Mouse (Mus musculus) ES-Bruce4 (cell line): ENCODE measurements at regions not wholly inside any gene's neighbourhood (a gene's known extent, or its start where the extent isn't known, plus 50 kb on each side); places are given as distances from the start of the nearest gene placed in this dataset.

Experiments
- H3K27ac ChIP-seq: 2 replicates; pipeline ENCODE4 v1.5.1; 2012; ENCODE audit warnings: low read length, inconsistent platforms; ENCODE audit not compliant: insufficient read depth
- H3K27me3 ChIP-seq: 2 replicates; pipeline ENCODE4 v1.6.1; 2012; ENCODE audit warnings: mild to moderate bottlenecking, low read length, inconsistent platforms; ENCODE audit not compliant: control insufficient read depth, poor library complexity, insufficient read depth, severe bottlenecking
- H3K36me3 ChIP-seq: 2 replicates; pipeline ENCODE4 v1.6.1; 2012; ENCODE audit warnings: inconsistent platforms, mild to moderate bottlenecking, low read length, moderate library complexity; ENCODE audit not compliant: control insufficient read depth, poor library complexity, insufficient read depth, severe bottlenecking
- H3K4me1 ChIP-seq: one replicate; pipeline ENCODE4 v1.8.1; 2011; ENCODE audit warnings: low read length; ENCODE audit not compliant: control insufficient read depth, insufficient read depth
- H3K4me3 ChIP-seq: 2 replicates; pipeline ENCODE4 v1.5.1; 2011; ENCODE audit warnings: low read depth, mild to moderate bottlenecking, low read length
- H3K9ac ChIP-seq: 2 replicates; pipeline ENCODE4 v1.6.1; 2012; ENCODE audit warnings: low read depth, mild to moderate bottlenecking, inconsistent platforms; ENCODE audit not compliant: poor library complexity, severe bottlenecking
- H3K9me3 ChIP-seq: replicated peaks from 2 replicates; pipeline ENCODE4 v1.6.1; 2012; ENCODE audit warnings: mild to moderate bottlenecking, low read length, inconsistent platforms; ENCODE audit not compliant: control insufficient read depth, poor library complexity, insufficient read depth, severe bottlenecking
- CTCF ChIP-seq: IDR thresholded peaks from one replicate; pipeline ENCODE4 v1.8.1; 2011; ENCODE audit warnings: low read depth, low read length
- EP300 ChIP-seq: IDR thresholded peaks from 2 replicates; pipeline ENCODE4 v1.6.1; 2011; ENCODE audit warnings: low read depth, low read length; ENCODE audit not compliant: insufficient read depth
- POLR2A ChIP-seq: IDR thresholded peaks from one replicate; pipeline ENCODE4 v1.8.1; 2011; ENCODE audit warnings: low read length; ENCODE audit not compliant: insufficient read depth

GRCm38 (mm10) chr13:99750729-99751128 is 150.2 kb downstream of the Cartpt start:
- Histone ChIP-seq H3K4me3 (no peak overlapping the region), H3K36me3 (no peaks in the 10 kb centered on the region), H3K27ac (no peak overlapping the region), H3K27me3 (no peaks in the 10 kb centered on the region), H3K9ac (no peak overlapping the region), H3K9me3 (no peaks in the 10 kb centered on the region), H3K4me1 (no peaks in the 10 kb centered on the region)
- TF ChIP-seq POLR2A = no peak
- no peak for TF ChIP-seq EP300
- no peak for TF ChIP-seq CTCF

GRCm38 (mm10) chr13:99749342-99749741 is 151.5 kb downstream of the Cartpt start:
- no peaks in the 10 kb centered on the region for H3K9me3 ChIP-seq
- no peaks in the 10 kb centered on the region for H3K36me3 ChIP-seq
- H3K27me3 ChIP-seq = no peaks in the 10 kb centered on the region
- no peak overlapping the region for H3K27ac ChIP-seq
- no peaks in the 10 kb centered on the region for H3K4me1 ChIP-seq
- no peak overlapping the region for H3K4me3 ChIP-seq
- no peak overlapping the region for H3K9ac ChIP-seq
- TF ChIP-seq POLR2A (no peak), EP300 (no peak), CTCF (no peak)

GRCm38 (mm10) chr13:99748128-99748527 is 152.8 kb downstream of the Cartpt start:
- Histone ChIP-seq H3K9me3 (no peaks in the 10 kb centered on the region), H3K27ac (no peak overlapping the region), H3K36me3 (no peaks in the 10 kb centered on the region), H3K27me3 (no peaks in the 10 kb centered on the region), H3K4me1 (no peaks in the 10 kb centered on the region), H3K9ac (no peak overlapping the region), H3K4me3 (no peak overlapping the region)
- no peak for TF ChIP-seq POLR2A
- TF ChIP-seq EP300 = no peak

- no peaks in the 10 kb centered on the region for H3K27me3 ChIP-seq
- H3K9ac ChIP-seq = no peak overlapping the region
- no peak for TF ChIP-seq EP300
- TF ChIP-seq CTCF = no peak
- TF ChIP-seq POLR2A = no peak
- no peaks in the 10 kb centered on the region for H3K9me3 ChIP-seq
- H3K27ac ChIP-seq = no peak overlapping the region
- H3K4me3 ChIP-seq = no peak overlapping the region
- H3K4me1 ChIP-seq = no peaks in the 10 kb centered on the region
- H3K36me3 ChIP-seq = no peaks in the 10 kb centered on the region
These were observed 155.4 kb downstream of the Cartpt start for GRCm38 (mm10) chr13:99745526-99745925.

GRCm38 (mm10) chr13:99744790-99745120 is 156.1 kb downstream of the Cartpt start:
- no peaks in the 10 kb centered on the region for H3K27me3 ChIP-seq
- no peak overlapping the region for H3K9ac ChIP-seq
- no peaks in the 10 kb centered on the region for H3K36me3 ChIP-seq
- no peaks in the 10 kb centered on the region for H3K4me1 ChIP-seq
- no peaks in the 10 kb centered on the region for H3K9me3 ChIP-seq
- no peak for TF ChIP-seq POLR2A
- no peak for TF ChIP-seq EP300
- TF ChIP-seq CTCF = no peak
- H3K4me3 ChIP-seq = no peak overlapping the region
- no peak overlapping the region for H3K27ac ChIP-seq

GRCm38 (mm10) chr13:99743952-99744789 is 156.7 kb downstream of the Cartpt start:
- Histone ChIP-seq H3K4me1 (no peaks in the 10 kb centered on the region), H3K27ac (no peak overlapping the region), H3K36me3 (no peaks in the 10 kb centered on the region), H3K4me3 (no peak overlapping the region), H3K27me3 (no peaks in the 10 kb centered on the region), H3K9me3 (no peaks in the 10 kb centered on the region), H3K9ac (no peak overlapping the region)
- no peak for TF ChIP-seq CTCF
- TF ChIP-seq POLR2A = no peak
- TF ChIP-seq EP300 = no peak
